Mouse (Mus musculus) midbrain, embryonic 12.5 days (tissue): ENCODE measurements around the gene Olfr635. TPM values are rescaled to one million over a fixed set of nuclear protein-coding genes. Genes with fewer than 3 reads are reported as not detected.

Experiments
- ATAC-seq: fragments of 200-750 bp; cut with Nextera tagmentation; 2 replicates; pipeline ENCODE4 v1.8.0; 2017; ENCODE audit warnings: low read depth, moderate TSS enrichment, moderate library complexity; ENCODE audit not compliant: low FRiP score
- H3K27ac ChIP-seq: fragments of 300-500 bp; sonication (generic); replicated peaks from 2 replicates; pipeline ENCODE4 v1.5.1; 2016; ENCODE audit warnings: mild to moderate bottlenecking
- H3K27me3 ChIP-seq: fragments of 300-500 bp; sonication (generic); 2 replicates; pipeline ENCODE4 v1.6.1; 2016; ENCODE audit warnings: mild to moderate bottlenecking
- H3K36me3 ChIP-seq: fragments of 300-500 bp; sonication (generic); 2 replicates; pipeline ENCODE4 v1.6.1; 2016
- H3K4me1 ChIP-seq: fragments of 300-500 bp; sonication (generic); 2 replicates; pipeline ENCODE4 v1.6.1; 2016
- H3K4me2 ChIP-seq: fragments of 300-500 bp; sonication (generic); replicated peaks from 2 replicates; pipeline ENCODE4 v1.6.1; 2016; ENCODE audit warnings: mild to moderate bottlenecking, moderate library complexity
- H3K4me3 ChIP-seq: fragments of 300-500 bp; sonication (generic); 2 replicates; pipeline ENCODE4 v1.5.1; 2016; ENCODE audit warnings: mild to moderate bottlenecking
- H3K9ac ChIP-seq: fragments of 300-500 bp; sonication (generic); replicated peaks from 2 replicates; pipeline ENCODE4 v1.6.1; 2016; ENCODE audit warnings: mild to moderate bottlenecking, moderate library complexity
- H3K9me3 ChIP-seq: fragments of 300-500 bp; sonication (generic); 2 replicates; pipeline ENCODE4 v1.6.1; 2016; ENCODE audit warnings: mild to moderate bottlenecking
- WGBS: fragments of 180-500 bp; shearing (Covaris S2); methylation state at CpG from one replicate; pipeline ENCODE4 v1.1.7; 2016; 5-methylcytosine and 5-hydroxymethylcytosine counted together
- polyA plus RNA-seq: library from polyadenylated mRNA; unstranded; fragments of >200 nt; fragmentation: Nextera tagmentation; extraction: Ambion mirVana; gene quantifications from 2 replicates; pipeline ENCODE4 v1.2.1, GENCODE M21; 2016

Olfr635 gene
- polyA plus RNA-seq, 1 experiment from 2014 or later = not detected

GRCm38 (mm10) chr7:104026978-104027377 is 56.0 kb downstream of the Olfr635 start:
- 81% methylated on average over 3 of the region's 3 CpGs for WGBS
- Histone ChIP-seq H3K27ac (no peak overlapping the region), H3K9ac (no peak overlapping the region), H3K4me3 (no peak overlapping the region), H3K36me3 (no peaks in the 10 kb centered on the region), H3K9me3 (no peaks in the 10 kb centered on the region), H3K27me3 (no peaks in the 10 kb centered on the region), H3K4me1 (no peaks in the 10 kb centered on the region), H3K4me2 (no peak overlapping the region)
- ATAC-seq = no peak

- no peaks in the 10 kb centered on the region for H3K36me3 ChIP-seq
- no peaks in the 10 kb centered on the region for H3K9me3 ChIP-seq
- H3K27me3 ChIP-seq = no peaks in the 10 kb centered on the region
- no peak within 1 kb of the TSS for H3K9ac ChIP-seq
- WGBS = 79% methylated on average over 1 of the region's 1 CpGs
- H3K27ac ChIP-seq = no peak within 1 kb of the TSS
- H3K4me2 ChIP-seq = no peak within 1 kb of the TSS
- H3K4me1 ChIP-seq = no peaks in the 10 kb centered on the region
- H3K4me3 ChIP-seq = no peak within 1 kb of the TSS
- ATAC-seq = no peak
These were observed 64.2 kb downstream of the Olfr635 start, which contains the start of gene Olfr641 for GRCm38 (mm10) chr7:104035145-104035544. Gene Olfr641 (plus strand): TSS chr7:104035445.

Other genes with a start within 250 kb of the Olfr635 start
- gene Olfr628, start 240.8 kb upstream of the Olfr635 start, polyA plus RNA-seq = not detected in 2 replicates
- gene Olfr629, start 226.2 kb upstream of the Olfr635 start, polyA plus RNA-seq = not detected in 2 replicates
- gene Olfr630, start 213.8 kb upstream of the Olfr635 start, polyA plus RNA-seq = not detected in 2 replicates
- gene Olfr69, start 199.6 kb upstream of the Olfr635 start, polyA plus RNA-seq = not detected in 2 replicates
- gene Olfr68, start 191.5 kb upstream of the Olfr635 start, polyA plus RNA-seq = not detected in 2 replicates
- gene Olfr67, start 179.3 kb upstream of the Olfr635 start, polyA plus RNA-seq = not detected in 2 replicates
- 769 and 928 TPM in 2 replicates for gene Hbb-bt, start 157.2 kb upstream of the Olfr635 start, polyA plus RNA-seq
- gene Hbb-bs, start 143.1 kb upstream of the Olfr635 start, polyA plus RNA-seq = 643 and 809 TPM in 2 replicates
- gene Hbb-bh2, start 130.6 kb upstream of the Olfr635 start, polyA plus RNA-seq = not detected in 2 replicates
- gene Hbb-bh1, start 128.0 kb upstream of the Olfr635 start, polyA plus RNA-seq = 623 and 675 TPM in 2 replicates
- gene Hbb-y, start 117.9 kb upstream of the Olfr635 start, polyA plus RNA-seq = 8,301 and 9,167 TPM in 2 replicates
- not detected in 2 replicates for gene Olfr66, start 84.9 kb upstream of the Olfr635 start, polyA plus RNA-seq
- gene Olfr64, start 76.7 kb upstream of the Olfr635 start, polyA plus RNA-seq = not detected in 2 replicates
- gene Olfr65, start 67.7 kb upstream of the Olfr635 start, polyA plus RNA-seq = not detected in 2 replicates
- not detected in 2 replicates for gene Olfr631, start 42.3 kb upstream of the Olfr635 start, polyA plus RNA-seq
- not detected in 2 replicates for gene Olfr632, start 36.8 kb upstream of the Olfr635 start, polyA plus RNA-seq
- not detected in 2 replicates for gene Olfr633, start 26.7 kb upstream of the Olfr635 start, polyA plus RNA-seq
- not detected in 2 replicates for gene Olfr638, start 27.6 kb downstream of the Olfr635 start, polyA plus RNA-seq
- 0.04 TPM in 1 of 2 replicates, not detected in the other for gene Olfr639, start 46.2 kb downstream of the Olfr635 start, polyA plus RNA-seq
- not detected in 2 replicates for gene Olfr640, start 54.4 kb downstream of the Olfr635 start, polyA plus RNA-seq
- not detected in 2 replicates for gene Olfr641, start 64.3 kb downstream of the Olfr635 start, polyA plus RNA-seq
- not detected in 2 replicates for gene Olfr642, start 81.5 kb downstream of the Olfr635 start, polyA plus RNA-seq
- gene 4930516K23Rik, start 90.3 kb downstream of the Olfr635 start, polyA plus RNA-seq = not detected in 2 replicates
- gene Olfr644, start 100.7 kb downstream of the Olfr635 start, polyA plus RNA-seq = not detected in 2 replicates
- gene Olfr645, start 114.3 kb downstream of the Olfr635 start, polyA plus RNA-seq = not detected in 2 replicates
- gene Olfr646, start 133.7 kb downstream of the Olfr635 start, polyA plus RNA-seq = not detected in 2 replicates
- gene Ubqln5, start 158.7 kb downstream of the Olfr635 start, polyA plus RNA-seq = not detected in 2 replicates
- not detected in 2 replicates for gene Olfr643, start 166.3 kb downstream of the Olfr635 start, polyA plus RNA-seq
- not detected in 2 replicates for gene Ubqln3, start 172.1 kb downstream of the Olfr635 start, polyA plus RNA-seq
- gene Ubqlnl, start 179.4 kb downstream of the Olfr635 start, polyA plus RNA-seq = not detected in 2 replicates
- gene Olfm5, start 193.7 kb downstream of the Olfr635 start, polyA plus RNA-seq = not detected in 2 replicates
- gene Olfr648, start 212.2 kb downstream of the Olfr635 start, polyA plus RNA-seq = 0.45 and 0.47 TPM in 2 replicates
- not detected in 2 replicates for gene Olfr649, start 224.8 kb downstream of the Olfr635 start, polyA plus RNA-seq
- 0.72 and 1.3 TPM in 2 replicates for gene Trim6, start 247.6 kb downstream of the Olfr635 start, polyA plus RNA-seq